Mouse (Mus musculus): ENCODE results near the gene Ralb. TPM values are rescaled to one million over a fixed set of nuclear protein-coding genes. Genes with fewer than 3 reads are reported as not detected.

Gene Ralb
- 73.0 and 83.5 TPM in 2 replicates for polyA plus RNA-seq (2016; fragmentation: Nextera tagmentation; extraction: Ambion mirVana)

- Histone ChIP-seq H3K27ac (replicated peaks) (0 out of 2 replicates have a peak within 1 kb of the TSS, but pooled peaks have one; percentile 42), H3K4me2 (replicated peaks) (peak within 1 kb of the TSS; percentile 83), H3K4me1 (peaks cover 20% of the 10 kb centered on the region), H3K36me3 (no peaks in the 10 kb centered on the region), H3K9me3 (0 out of 2 replicates have a peak, but pooled peaks cover 5% of the 10 kb centered on the region), H3K9ac (replicated peaks) (peak within 1 kb of the TSS; percentile 78), H3K27me3 (peaks cover 30% of the 10 kb centered on the region), H3K4me3 (peak within 1 kb of the TSS; percentile 74)
- WGBS, result under 1% methylated on average over 56 of the region's 57 CpGs
- peak; percentile 99 for ATAC-seq (ENCODE audit: low FRiP score, low read depth)
Measured at GRCm38 (mm10) chr1:119504260-119505062, at the start of gene Ralb. TSS of gene Ralb (minus strand) at chr1:119504794.

- Histone ChIP-seq H3K4me1 (no peaks in the 10 kb centered on the region), H3K36me3 (peaks cover 49% of the 10 kb centered on the region), H3K4me2 (replicated peaks) (no peak overlapping the region), H3K4me3 (no peak overlapping the region), H3K27ac (replicated peaks) (no peak overlapping the region), H3K27me3 (no peaks in the 10 kb centered on the region), H3K9me3 (no peaks in the 10 kb centered on the region), H3K9ac (replicated peaks) (no peak overlapping the region)
- ATAC-seq (ENCODE audit: low FRiP score, low read depth), result no peak
- WGBS, result 100% methylated on average over 1 of the region's 1 CpGs
Measured at GRCm38 (mm10) chr1:119551651-119552050, 47.1 kb upstream of the Ralb start.

- no peak overlapping the region for H3K27ac ChIP-seq (replicated peaks)
- no peaks in the 10 kb centered on the region for H3K4me1 ChIP-seq
- H3K27me3 ChIP-seq, result no peaks in the 10 kb centered on the region
- no peak overlapping the region for H3K4me2 ChIP-seq (replicated peaks)
- no peak overlapping the region for H3K4me3 ChIP-seq
- no peak overlapping the region for H3K9ac ChIP-seq (replicated peaks)
- peaks cover 56% of the 10 kb centered on the region for H3K36me3 ChIP-seq
- ATAC-seq (ENCODE audit: low FRiP score, low read depth), result no peak
- WGBS, result 95% methylated on average over 2 of the region's 2 CpGs
- no peaks in the 10 kb centered on the region for H3K9me3 ChIP-seq
Measured at GRCm38 (mm10) chr1:119550064-119550463, 45.5 kb upstream of the Ralb start.

GRCm38 (mm10) chr1:119549327-119549689 lies 44.7 kb upstream of the Ralb start:
- H3K36me3 ChIP-seq, result peaks cover 49% of the 10 kb centered on the region
- H3K9ac ChIP-seq (replicated peaks), result no peak overlapping the region
- no peaks in the 10 kb centered on the region for H3K27me3 ChIP-seq
- no peaks in the 10 kb centered on the region for H3K9me3 ChIP-seq
- no peak overlapping the region for H3K4me3 ChIP-seq
- no peak for ATAC-seq (ENCODE audit: low FRiP score, low read depth)
- no peak overlapping the region for H3K4me2 ChIP-seq (replicated peaks)
- WGBS, result 95% methylated on average over 7 of the region's 7 CpGs
- no peak overlapping the region for H3K27ac ChIP-seq (replicated peaks)
- no peaks in the 10 kb centered on the region for H3K4me1 ChIP-seq

GRCm38 (mm10) chr1:119548668-119549326 lies 44.2 kb upstream of the Ralb start:
- Histone ChIP-seq H3K4me2 (replicated peaks) (no peak overlapping the region), H3K4me3 (no peak overlapping the region), H3K36me3 (peaks cover 50% of the 10 kb centered on the region), H3K9ac (replicated peaks) (no peak overlapping the region), H3K27me3 (no peaks in the 10 kb centered on the region), H3K27ac (replicated peaks) (no peak overlapping the region), H3K9me3 (no peaks in the 10 kb centered on the region), H3K4me1 (no peaks in the 10 kb centered on the region)
- ATAC-seq (ENCODE audit: low FRiP score, low read depth), result peak; percentile 49; the same call in 1 of the 2 replicates
- WGBS, result 68% methylated on average over 7 of the region's 7 CpGs

GRCm38 (mm10) chr1:119546490-119546889 lies 41.9 kb upstream of the Ralb start:
- Histone ChIP-seq H3K4me1 (no peaks in the 10 kb centered on the region), H3K4me2 (replicated peaks) (no peak overlapping the region), H3K27me3 (no peaks in the 10 kb centered on the region), H3K9ac (replicated peaks) (no peak overlapping the region), H3K9me3 (no peaks in the 10 kb centered on the region), H3K36me3 (peaks cover 51% of the 10 kb centered on the region), H3K4me3 (no peak overlapping the region), H3K27ac (replicated peaks) (no peak overlapping the region)
- no peak for ATAC-seq (ENCODE audit: low FRiP score, low read depth)
- WGBS, result 82% methylated on average over 3 of the region's 3 CpGs

- no peak for ATAC-seq (ENCODE audit: low FRiP score, low read depth)
- H3K36me3 ChIP-seq, result peaks cover 49% of the 10 kb centered on the region
- no peaks in the 10 kb centered on the region for H3K9me3 ChIP-seq
- WGBS, result 93% methylated on average over 4 of the region's 4 CpGs
- no peak overlapping the region for H3K4me3 ChIP-seq
- no peaks in the 10 kb centered on the region for H3K27me3 ChIP-seq
- no peaks in the 10 kb centered on the region for H3K4me1 ChIP-seq
- H3K27ac ChIP-seq (replicated peaks), result no peak overlapping the region
- H3K9ac ChIP-seq (replicated peaks), result no peak overlapping the region; the same call in 1 of the 2 replicates
- H3K4me2 ChIP-seq (replicated peaks), result no peak overlapping the region
Measured at GRCm38 (mm10) chr1:119545671-119546070, 41.1 kb upstream of the Ralb start.

GRCm38 (mm10) chr1:119545164-119545563 lies 40.6 kb upstream of the Ralb start:
- no peak overlapping the region for H3K4me3 ChIP-seq
- H3K27ac ChIP-seq (replicated peaks), result no peak overlapping the region
- WGBS, result 78% methylated on average over 2 of the region's 2 CpGs
- H3K9ac ChIP-seq (replicated peaks), result no peak overlapping the region
- no peaks in the 10 kb centered on the region for H3K9me3 ChIP-seq
- no peak for ATAC-seq (ENCODE audit: low FRiP score, low read depth)
- H3K4me1 ChIP-seq, result no peaks in the 10 kb centered on the region
- H3K4me2 ChIP-seq (replicated peaks), result no peak overlapping the region
- peaks cover 49% of the 10 kb centered on the region for H3K36me3 ChIP-seq
- H3K27me3 ChIP-seq, result no peaks in the 10 kb centered on the region

GRCm38 (mm10) chr1:119544611-119545155 lies 40.1 kb upstream of the Ralb start:
- Histone ChIP-seq H3K36me3 (peaks cover 49% of the 10 kb centered on the region), H3K4me1 (no peaks in the 10 kb centered on the region), H3K9ac (replicated peaks) (no peak overlapping the region), H3K4me2 (replicated peaks) (no peak overlapping the region), H3K9me3 (no peaks in the 10 kb centered on the region), H3K27ac (replicated peaks) (no peak overlapping the region), H3K27me3 (no peaks in the 10 kb centered on the region), H3K4me3 (no peak overlapping the region)
- no peak for ATAC-seq (ENCODE audit: low FRiP score, low read depth)
- 91% methylated on average over 5 of the region's 5 CpGs for WGBS

GRCm38 (mm10) chr1:119543316-119543715 lies 38.7 kb upstream of the Ralb start:
- H3K36me3 ChIP-seq, result peaks cover 46% of the 10 kb centered on the region
- H3K27me3 ChIP-seq, result no peaks in the 10 kb centered on the region
- H3K4me2 ChIP-seq (replicated peaks), result no peak overlapping the region
- no peak overlapping the region for H3K4me3 ChIP-seq
- no peaks in the 10 kb centered on the region for H3K4me1 ChIP-seq
- H3K9ac ChIP-seq (replicated peaks), result no peak overlapping the region
- H3K27ac ChIP-seq (replicated peaks), result no peak overlapping the region
- ATAC-seq (ENCODE audit: low FRiP score, low read depth), result no peak
- 97% methylated on average over 6 of the region's 6 CpGs for WGBS
- H3K9me3 ChIP-seq, result no peaks in the 10 kb centered on the region

GRCm38 (mm10) chr1:119541570-119541969 lies 37.0 kb upstream of the Ralb start:
- Histone ChIP-seq H3K27ac (replicated peaks) (no peak overlapping the region), H3K27me3 (no peaks in the 10 kb centered on the region), H3K36me3 (peaks cover 31% of the 10 kb centered on the region), H3K4me3 (no peak overlapping the region), H3K4me1 (no peaks in the 10 kb centered on the region), H3K9ac (replicated peaks) (no peak overlapping the region), H3K4me2 (replicated peaks) (no peak overlapping the region), H3K9me3 (no peaks in the 10 kb centered on the region)
- WGBS, result 86% methylated on average over 3 of the region's 3 CpGs
- ATAC-seq (ENCODE audit: low FRiP score, low read depth), result no peak

Data from midbrain, embryonic 12.5 days (tissue).